In the genomic region with DNA sequence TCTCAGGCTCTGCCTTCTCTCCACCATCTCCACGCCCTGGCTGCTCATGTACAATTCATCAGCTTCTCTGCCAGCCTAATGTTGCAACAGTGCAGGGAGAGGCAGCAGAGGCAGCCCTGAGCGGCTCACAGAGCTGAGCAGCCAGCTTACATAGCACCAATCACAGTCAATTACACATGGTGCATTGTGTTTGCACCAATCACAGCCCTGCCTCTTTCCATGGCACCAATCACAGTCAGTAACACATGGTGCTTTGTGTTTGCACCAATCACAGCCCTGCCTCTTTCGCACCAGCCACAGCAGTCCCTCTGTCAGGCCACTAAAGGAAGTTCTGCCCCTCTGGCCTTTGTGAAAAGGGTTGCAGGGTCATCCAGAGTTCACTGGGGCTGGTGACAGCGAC, we compare ENCODE assay signal across 7 mouse cellular contexts. TPM values are rescaled to one million over a fixed set of nuclear protein-coding genes. Genes with fewer than 3 reads are reported as not detected.
DNase-seq lines count a peak whose midpoint lies in the region; ATAC-seq and TF ChIP-seq lines count a peak whose summit lies in the region.

No protein-coding gene starts in this region.

- peak overlapping the region; percentile 91 for H3K27ac ChIP-seq in hindbrain, postnatal 0 days

- peak; percentile 95 for DNase-seq in ZHBTc4 (ENCODE audit: low read depth, low spot score)
- peak; percentile 33 to 76 for DNase-seq in cerebellum, postnatal 4 days (ENCODE audit: low spot score in 2 of 2)
- peak; percentile 56 to 58 for DNase-seq in gastrocnemius, adult 8-10 months (ENCODE audit: low spot score in 2 of 2)
- DNase-seq in hindbrain, postnatal 0 days (ENCODE audit: low spot score): peak; percentile 94
- peak; percentile 92 for DNase-seq in left cerebral cortex, adult 11 months (ENCODE audit: low spot score)
- peak; percentile 83 for DNase-seq in lung, postnatal 25 days (ENCODE audit: low spot score)
- DNase-seq in retina, embryonic 14.5 days (ENCODE audit: low spot score): peak; percentile 92

- H3K36me3 ChIP-seq in hindbrain, postnatal 0 days (ENCODE audit: insufficient read depth, low read length): no peaks in the 10 kb centered on the region

- H3K4me2 ChIP-seq in hindbrain, postnatal 0 days (ENCODE audit: low read depth, low read length): peak overlapping the region; percentile 53

- ATAC-seq in hindbrain, postnatal 0 days: peak; percentile 100

- H3K27me3 ChIP-seq in hindbrain, postnatal 0 days (ENCODE audit: insufficient read depth, low read length): no peaks in the 10 kb centered on the region

- peak overlapping the region; percentile 22 for H3K4me3 ChIP-seq in hindbrain, postnatal 0 days (ENCODE audit: low read length)

- 2% methylated on average over 4 of the region's 4 CpGs for WGBS in hindbrain, postnatal 0 days

- no peaks in the 10 kb centered on the region for H3K9me3 ChIP-seq in hindbrain, postnatal 0 days (ENCODE audit: low read length)

- TF ChIP-seq CTCF in hindbrain, postnatal 0 days (IDR thresholded peaks at IDR 0.05; ENCODE audit: low read depth): peak; percentile 41

- peaks cover 6% of the 10 kb centered on the region for H3K4me1 ChIP-seq in hindbrain, postnatal 0 days (ENCODE audit: insufficient read depth, low read length)

- H3K9ac ChIP-seq in hindbrain, postnatal 0 days (replicated peaks; ENCODE audit: low read length): peak overlapping the region; percentile 41; the same call in 1 of the 2 replicates

RNA-seq across cellular contexts. Expression of a gene that starts 40.9 kb away (rescaled TPM):
- total RNA-seq in gastrocnemius, adult 8-10 months (2022): 10 to 100 TPM; 10.4 to 10.9 (median 10.6) TPM
- 9.5 and 13.2 TPM in 2 replicates for total RNA-seq in hindbrain, postnatal 0 days (2014; rRNA removed)
- 7.2 and 7.7 TPM in 2 replicates for polyA plus RNA-seq in hindbrain, postnatal 0 days (2015; fragmentation: Nextera tagmentation; extraction: Ambion mirVana)

RNA-seq across cellular contexts. Expression of a gene that starts 51.3 kb away (rescaled TPM):
- 10 to 100 TPM; 16.5 to 20.9 (median 18.5) TPM for total RNA-seq in gastrocnemius, adult 8-10 months (2022)
- 73.9 and 75.5 TPM in 2 replicates for total RNA-seq in hindbrain, postnatal 0 days (2014; rRNA removed)
- 14.6 and 17.4 TPM in 2 replicates for polyA plus RNA-seq in hindbrain, postnatal 0 days (2015; fragmentation: Nextera tagmentation; extraction: Ambion mirVana)

Comparison
In these comparisons a context has a peak if more than half of its experiments do, and no peak if none do; other contexts are left out.
1. Peak in every context shown above with its lines: DNase-seq, ATAC-seq, H3K4me3 ChIP-seq and H3K27ac ChIP-seq.